Mouse (Mus musculus) cerebellum, adult 9-10 months (tissue): ENCODE results near the gene Myh6.

Experiments
- DNase-seq: peaks from one replicate; pipeline ENCODE4 v3.0.0; 2022

The Myh6 gene

GRCm38 (mm10) chr14:54929801-54930200 lies 36.9 kb downstream of the Myh6 start:
- no peak for DNase-seq

- DNase-seq = no peak
Measured at GRCm38 (mm10) chr14:54927296-54927695, 39.4 kb downstream of the Myh6 start.

- DNase-seq = no peak
Measured at GRCm38 (mm10) chr14:54926401-54927158, 40.1 kb downstream of the Myh6 start.

GRCm38 (mm10) chr14:54925349-54926342 lies 41.1 kb downstream of the Myh6 start, which contains the start of gene Efs:
Gene Efs (minus strand): TSS chr14:54926126.
- peak; percentile 50 for DNase-seq

GRCm38 (mm10) chr14:54924641-54925348 lies 41.9 kb downstream of the Myh6 start:
- no peak for DNase-seq

- no peak for DNase-seq
Measured at GRCm38 (mm10) chr14:54920076-54920685, 46.5 kb downstream of the Myh6 start.

GRCm38 (mm10) chr14:54913343-54913742 lies 53.4 kb downstream of the Myh6 start:
- DNase-seq = peak; percentile 57

GRCm38 (mm10) chr14:54912886-54913285 lies 53.8 kb downstream of the Myh6 start, which contains the start of gene Slc22a17:
Gene Slc22a17 (minus strand): TSS chr14:54913132.
- DNase-seq = peak; percentile 83

- peak; percentile 38 for DNase-seq
Measured at GRCm38 (mm10) chr14:54912109-54912850, 54.4 kb downstream of the Myh6 start.

- DNase-seq = no peak
Measured at GRCm38 (mm10) chr14:54908682-54909081, 58.0 kb downstream of the Myh6 start.

GRCm38 (mm10) chr14:54903641-54904040 lies 63.1 kb downstream of the Myh6 start:
- DNase-seq = no peak

GRCm38 (mm10) chr14:54900383-54900782 lies 66.3 kb downstream of the Myh6 start:
- DNase-seq = peak; percentile 88

GRCm38 (mm10) chr14:54897445-54897844 lies 69.3 kb downstream of the Myh6 start:
- DNase-seq = no peak

- peak; percentile 69 for DNase-seq
Measured at GRCm38 (mm10) chr14:54894296-54895151, 72.2 kb downstream of the Myh6 start.

- peak; percentile 100 for DNase-seq
Measured at GRCm38 (mm10) chr14:54893651-54894181, 73.0 kb downstream of the Myh6 start.

GRCm38 (mm10) chr14:54892200-54892599 lies 74.5 kb downstream of the Myh6 start, which contains the start of gene Pabpn1:
Gene Pabpn1 (plus strand): TSS chr14:54892500.
- no peak for DNase-seq
